In genomic region chr2:168086318-168086717, GRCm38 (mm10) we compare ENCODE assay signal across 26 mouse cellular contexts. TPM values are rescaled to one million over a fixed set of nuclear protein-coding genes. Genes with fewer than 3 reads are reported as not detected.
DNase-seq lines count a peak whose midpoint lies in the region; ATAC-seq and TF ChIP-seq lines count a peak whose summit lies in the region.
"Had no signal": no experiment of that assay in that cellular context is flagged by ENCODE, and none has a peak within 500 bp of the region (broad histone marks: within the 10 kb centered on the region; RNA-seq: fewer than 3 reads in every experiment).

No protein-coding gene starts in this region.

- no peaks in the 10 kb centered on the region; the same call in 1 of the 2 replicates for H3K36me3 ChIP-seq in kidney, adult 2 months (ENCODE audit: control insufficient read depth, insufficient read depth, low read length)
- H3K36me3 ChIP-seq in lung, postnatal 0 days (ENCODE audit: insufficient read depth, low read length), result no peaks in the 10 kb centered on the region
- peaks cover 13% of the 10 kb centered on the region; the same call in 1 of the 2 replicates for H3K36me3 ChIP-seq in intestine, postnatal 0 days (ENCODE audit: control insufficient read depth, insufficient read depth)
- H3K36me3 ChIP-seq: heart, embryonic 15.5 days had no signal

- no peak overlapping the region for H3K4me3 ChIP-seq in kidney, adult 2 months (ENCODE audit: insufficient read depth, low read depth, low read length)
- no peak overlapping the region for H3K4me3 ChIP-seq in lung, postnatal 0 days (ENCODE audit: low read depth, low read length)
- H3K4me3 ChIP-seq in intestine, postnatal 0 days (ENCODE audit: low read depth, low read length), result no peak overlapping the region
- H3K4me3 ChIP-seq: forebrain, embryonic 10.5 days; forebrain, embryonic 13.5 days; heart, embryonic 12.5 days; heart, embryonic 15.5 days; hindbrain, embryonic 10.5 days; hindbrain, embryonic 13.5 days had no signal

- H3K4me1 ChIP-seq in kidney, adult 2 months (ENCODE audit: control insufficient read depth, insufficient read depth, low read length), result peaks cover 35% of the 10 kb centered on the region; the same call in 1 of the 2 replicates
- no peaks in the 10 kb centered on the region for H3K4me1 ChIP-seq in lung, postnatal 0 days (ENCODE audit: insufficient read depth, low read depth, low read length)
- H3K4me1 ChIP-seq in intestine, postnatal 0 days (replicated peaks; ENCODE audit: control insufficient read depth, insufficient read depth, low read length), result no peaks in the 10 kb centered on the region

- H3K27ac ChIP-seq in kidney, adult 2 months (ENCODE audit: insufficient read depth, low read depth, low read length), result peak overlapping the region; percentile 45; the same call in 1 of the 2 replicates
- no peak overlapping the region for H3K27ac ChIP-seq in lung, postnatal 0 days (ENCODE audit: low read length)
- H3K27ac ChIP-seq in intestine, postnatal 0 days (ENCODE audit: low read depth, low read length), result peak overlapping the region; percentile 82
- H3K27ac ChIP-seq: forebrain, embryonic 10.5 days; forebrain, embryonic 13.5 days; heart, embryonic 15.5 days; hindbrain, embryonic 10.5 days; hindbrain, embryonic 13.5 days had no signal

- TF ChIP-seq POLR2A in kidney, adult 2 months (IDR thresholded peaks at IDR 0.05; ENCODE audit: low read depth, low read length), result no peak

- H3K27me3 ChIP-seq in kidney, adult 2 months (replicated peaks; ENCODE audit: control insufficient read depth, insufficient read depth, low read length), result no peaks in the 10 kb centered on the region
- H3K27me3 ChIP-seq in lung, postnatal 0 days (replicated peaks; ENCODE audit: insufficient read depth, low read length), result 0 out of 2 replicates have a peak, but pooled peaks cover 4% of the 10 kb centered on the region
- H3K27me3 ChIP-seq in intestine, postnatal 0 days (replicated peaks; ENCODE audit: control insufficient read depth, insufficient read depth, low read length), result no peaks in the 10 kb centered on the region
- H3K27me3 ChIP-seq: heart, embryonic 12.5 days had no signal

- no peaks in the 10 kb centered on the region for H3K9me3 ChIP-seq in lung, postnatal 0 days (ENCODE audit: low read length)
- H3K9me3 ChIP-seq in intestine, postnatal 0 days (ENCODE audit: control insufficient read depth), result no peaks in the 10 kb centered on the region
- H3K9me3 ChIP-seq: forebrain, embryonic 10.5 days; forebrain, embryonic 13.5 days; G1E; heart, embryonic 12.5 days; heart, embryonic 15.5 days; hindbrain, embryonic 10.5 days; hindbrain, embryonic 13.5 days had no signal

- no peak for TF ChIP-seq CTCF in kidney, adult 2 months (conservative IDR thresholded peaks at IDR 0.05; ENCODE audit: insufficient read depth, insufficient read length, low read depth, low read length)
- TF ChIP-seq CTCF in lung, postnatal 0 days (IDR thresholded peaks at IDR 0.05), result no peak
- no peak for TF ChIP-seq CTCF in intestine, postnatal 0 days (IDR thresholded peaks at IDR 0.05; ENCODE audit: low read depth)

- no peak for TF ChIP-seq EP300 in lung, postnatal 0 days (IDR thresholded peaks at IDR 0.05)

- 0 out of 2 replicates have a peak overlapping the region, but pooled peaks have one; percentile 18 for H3K4me2 ChIP-seq in lung, postnatal 0 days (replicated peaks; ENCODE audit: low read depth, low read length)
- H3K4me2 ChIP-seq in intestine, postnatal 0 days (replicated peaks; ENCODE audit: low read depth), result peak overlapping the region; percentile 17; the same call in 1 of the 2 replicates
- H3K4me2 ChIP-seq: forebrain, embryonic 13.5 days; heart, embryonic 12.5 days; heart, embryonic 15.5 days; hindbrain, embryonic 13.5 days had no signal

- ATAC-seq in lung, postnatal 0 days, result no peak
- ATAC-seq in intestine, postnatal 0 days, result 0 out of 2 replicates have a peak, but pooled peaks have one; percentile 13
- ATAC-seq: activated CD4-positive, CD25-positive, alpha-beta regulatory T cell, adult 4 months; forebrain, embryonic 13.5 days; forebrain, embryonic 16.5 days; hindbrain, embryonic 16.5 days had no signal

- DNase-seq in kidney, adult 2 months, result peak; percentile 61
- DNase-seq in kidney, postnatal 14 days, result no peak
- no peak for DNase-seq in lung, postnatal 0 days (ENCODE audit: low spot score)
- DNase-seq in lung, postnatal 36 days, result no peak
- no peak for DNase-seq in embryo, embryonic 9.5 days (ENCODE audit: extremely low spot score)
- DNase-seq in urinary bladder, adult 2 months (ENCODE audit: low spot score), result no peak
- DNase-seq in gastrocnemius, postnatal 10 days, result no peak
- DNase-seq: adrenal gland, adult 8-10 months; adrenal gland, postnatal 25 days; cerebellum, adult 8-10 months; embryo, embryonic 11 days; gastrocnemius, postnatal 14 days; heart, adult 11 months; heart, postnatal 10 days; heart, postnatal 36 days had no signal

- 22% methylated on average over 6 of the region's 6 CpGs for WGBS in kidney, adult 2 months
- WGBS in lung, postnatal 0 days, result 47% methylated on average over 6 of the region's 6 CpGs
- WGBS in intestine, postnatal 0 days, result 44% methylated on average over 6 of the region's 6 CpGs

- no peak overlapping the region for H3K9ac ChIP-seq in lung, postnatal 0 days (replicated peaks; ENCODE audit: low read depth)
- H3K9ac ChIP-seq in intestine, postnatal 0 days (ENCODE audit: low read depth, low read length), result no peak overlapping the region
- H3K9ac ChIP-seq: forebrain, embryonic 13.5 days; heart, embryonic 12.5 days; heart, embryonic 15.5 days; hindbrain, embryonic 13.5 days had no signal

RNA-seq across cellular contexts. Expression of gene Pard6b, which starts 5.5 kb away (rescaled TPM):
- polyA plus RNA-seq in kidney, adult 2 months (2012; rRNA removed), result 41.0 and 44.4 TPM in 2 replicates
- polyA plus RNA-seq in lung, postnatal 0 days (2015; fragmentation: Nextera tagmentation; extraction: Ambion mirVana), result 47.2 and 50.5 TPM in 2 replicates
- polyA plus RNA-seq in intestine, postnatal 0 days (2015; fragmentation: Nextera tagmentation; extraction: Ambion mirVana), result 13.8 and 17.3 TPM in 2 replicates
- 6.3 and 8.3 TPM in 2 replicates for polyA plus RNA-seq in urinary bladder, adult 2 months (2012; rRNA removed)
- under 1 TPM; 0.85 to 0.93 TPM for total RNA-seq in gastrocnemius, postnatal 10 days (2021)
